Mouse (Mus musculus) megakaryocyte, embryonic 14.5 days (primary cell): ENCODE results near the gene Fgd6. TPM values are rescaled to one million over a fixed set of nuclear protein-coding genes. Genes with fewer than 3 reads are reported as not detected.

Experiments used
- H3K27me3 ChIP-seq: replicated peaks from 2 replicates; pipeline ENCODE3; 2012; ENCODE audit warnings: inconsistent platforms
- H3K36me3 ChIP-seq: replicated peaks from 2 replicates; pipeline ENCODE3; 2012; ENCODE audit warnings: low read length, inconsistent platforms, mixed read lengths
- H3K4me1 ChIP-seq: 2 replicates; pipeline ENCODE4 v1.6.1; 2012; ENCODE audit warnings: inconsistent platforms
- H3K4me3 ChIP-seq: replicated peaks from 2 replicates; pipeline ENCODE3; 2012; ENCODE audit warnings: moderate library complexity, mild to moderate bottlenecking, inconsistent platforms
- H3K9me3 ChIP-seq: 2 replicates; pipeline ENCODE4 v1.6.1; 2012; ENCODE audit warnings: inconsistent platforms
- FLI1 ChIP-seq: IDR thresholded peaks from 2 replicates; pipeline ENCODE4 v1.6.1; 2012; ENCODE audit warnings: low read length, inconsistent platforms, mixed read lengths
- GATA1 ChIP-seq: IDR thresholded peaks from 3 replicates; pipeline ENCODE4 v1.6.1; 2012; ENCODE audit warnings: mixed read lengths, low read length, inconsistent platforms, borderline replicate concordance
- polyA plus RNA-seq: library from polyadenylated mRNA; stranded (reverse); fragments of >175 nt; gene quantifications from 2 replicates; pipeline ENCODE4 v1.2.3, GENCODE M21; 2012; ENCODE audit warnings: low replicate concordance; ENCODE audit not compliant: insufficient read depth

Gene Fgd6
- polyA plus RNA-seq, 1 experiment, result 0.01 TPM

DNA sequence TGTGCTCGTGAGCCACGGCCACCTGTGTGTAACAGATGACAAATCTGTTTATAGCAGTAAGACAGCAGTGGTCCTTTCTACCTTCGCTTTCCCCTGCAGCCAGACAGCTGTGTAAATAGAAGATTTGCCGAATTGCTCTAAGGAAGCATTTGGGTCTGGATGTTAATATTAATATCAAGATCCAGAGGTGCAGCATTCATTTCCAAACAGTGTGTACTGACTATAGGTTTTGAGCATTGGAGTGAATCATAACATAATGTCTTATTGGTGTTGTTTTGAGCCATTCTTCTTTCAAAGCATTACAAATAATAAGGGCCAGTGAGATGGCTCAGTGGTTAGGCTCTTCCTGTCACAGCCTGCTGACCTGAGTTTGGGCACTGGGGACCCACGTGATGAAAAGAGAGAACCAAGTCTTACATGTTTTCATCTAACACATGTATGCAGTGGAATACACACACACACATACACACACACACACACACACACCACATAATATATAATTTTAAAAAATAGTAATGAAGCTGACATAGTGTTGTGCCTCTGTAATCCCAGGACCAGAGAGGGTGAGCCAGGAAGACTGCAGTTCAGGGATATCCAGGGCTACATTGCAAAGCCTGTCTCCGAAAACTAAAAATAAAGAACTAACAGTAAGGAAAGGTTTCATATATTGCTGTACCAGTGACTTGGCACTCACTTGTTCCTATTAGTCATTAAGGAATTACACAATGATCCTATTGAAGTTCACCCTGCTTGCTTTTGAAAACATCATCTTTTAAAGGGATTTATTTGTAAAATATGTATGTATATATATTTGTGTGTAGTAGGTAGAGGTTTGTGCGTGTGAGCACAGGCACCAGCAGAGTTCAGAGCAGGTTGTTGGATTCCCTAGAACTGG lies 2.8 kb downstream of the Fgd6 start:
- peaks cover 36% of the 10 kb centered on the region for H3K27me3 ChIP-seq
- H3K4me3 ChIP-seq, result no peak overlapping the region

DNA sequence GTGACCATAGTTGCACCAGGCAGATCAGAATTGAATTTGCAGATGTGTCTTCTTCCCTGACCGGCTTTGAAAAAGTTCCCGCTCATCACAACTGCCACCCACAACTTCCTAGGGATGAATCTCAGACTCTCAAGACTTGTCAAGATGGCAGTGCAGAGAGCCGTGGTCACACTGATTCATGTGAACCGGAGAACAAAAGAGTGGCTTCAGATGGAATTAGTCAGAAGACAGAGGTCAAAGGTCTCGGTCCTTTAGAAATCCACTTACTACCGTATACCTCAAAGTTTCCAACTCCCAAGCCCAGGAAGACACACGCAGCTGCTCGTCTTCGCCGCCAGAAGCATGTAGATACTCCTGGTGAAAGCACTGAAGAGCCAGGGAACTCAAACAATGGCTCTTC lies 8.1 kb downstream of the Fgd6 start:
- H3K4me3 ChIP-seq, result no peak overlapping the region
- peaks cover 5% of the 10 kb centered on the region for H3K9me3 ChIP-seq
- H3K27me3 ChIP-seq, result peaks cover 36% of the 10 kb centered on the region
- H3K36me3 ChIP-seq, result no peaks in the 10 kb centered on the region
- TF ChIP-seq GATA1, result no peak
- no peak for TF ChIP-seq FLI1
- peaks cover 7% of the 10 kb centered on the region for H3K4me1 ChIP-seq

More for the DNA sequence above, 2.8 kb downstream of the Fgd6 start:
- TF ChIP-seq GATA1, result no peak
- Histone ChIP-seq H3K9me3 (peaks cover 5% of the 10 kb centered on the region), H3K4me1 (peaks cover 15% of the 10 kb centered on the region), H3K36me3 (no peaks in the 10 kb centered on the region)

DNA sequence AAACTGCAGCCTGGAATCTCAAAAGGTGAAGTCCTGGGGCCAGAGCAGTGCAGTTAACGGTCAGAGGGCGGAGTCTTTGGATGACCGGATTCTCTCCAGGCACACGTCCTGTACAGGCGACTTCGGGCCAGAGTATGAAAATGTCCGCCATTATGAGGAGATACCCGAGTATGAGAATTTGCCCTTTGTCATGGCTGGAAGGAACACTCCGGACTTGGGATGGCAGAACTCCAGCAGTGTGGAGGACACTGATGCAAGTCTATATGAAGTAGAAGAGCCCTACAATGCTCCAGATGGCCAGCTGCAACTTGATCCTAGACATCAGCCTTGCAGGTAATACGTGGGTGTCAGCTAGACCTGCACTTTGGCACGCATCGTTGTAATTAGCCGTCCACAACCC lies 9.5 kb downstream of the Fgd6 start:
- H3K4me3 ChIP-seq, result no peak overlapping the region
- no peaks in the 10 kb centered on the region for H3K36me3 ChIP-seq
- no peak for TF ChIP-seq FLI1

DNA sequence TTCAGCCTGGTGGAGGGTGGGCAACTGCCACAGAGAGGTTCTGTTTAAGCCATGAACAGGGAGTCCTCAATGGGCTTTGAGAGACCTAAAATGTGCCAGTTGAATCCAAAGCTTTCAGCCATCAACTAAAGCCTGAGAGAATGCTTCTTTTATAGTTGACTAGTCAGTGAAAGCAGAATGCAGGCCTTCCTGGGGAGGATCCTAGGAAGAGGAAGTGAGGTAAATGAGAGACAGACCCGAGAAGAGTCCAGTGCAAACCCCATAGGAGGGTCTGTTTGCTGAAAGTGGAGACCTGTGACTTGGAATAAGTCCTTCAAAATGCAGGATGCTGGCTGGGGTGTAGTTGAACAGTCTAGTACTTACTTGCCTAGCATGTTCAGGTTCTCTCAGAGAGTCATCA lies 11.2 kb downstream of the Fgd6 start:
- H3K27me3 ChIP-seq, result peaks cover 23% of the 10 kb centered on the region
- TF ChIP-seq FLI1 (no peak), GATA1 (no peak)
- no peaks in the 10 kb centered on the region for H3K36me3 ChIP-seq
- no peak overlapping the region for H3K4me3 ChIP-seq
- peaks cover 3% of the 10 kb centered on the region for H3K9me3 ChIP-seq
- H3K4me1 ChIP-seq, result peaks cover 7% of the 10 kb centered on the region

More for the DNA sequence above, 9.5 kb downstream of the Fgd6 start:
- H3K9me3 ChIP-seq, result peaks cover 5% of the 10 kb centered on the region
- H3K4me1 ChIP-seq, result peaks cover 7% of the 10 kb centered on the region
- H3K27me3 ChIP-seq, result peaks cover 27% of the 10 kb centered on the region

DNA sequence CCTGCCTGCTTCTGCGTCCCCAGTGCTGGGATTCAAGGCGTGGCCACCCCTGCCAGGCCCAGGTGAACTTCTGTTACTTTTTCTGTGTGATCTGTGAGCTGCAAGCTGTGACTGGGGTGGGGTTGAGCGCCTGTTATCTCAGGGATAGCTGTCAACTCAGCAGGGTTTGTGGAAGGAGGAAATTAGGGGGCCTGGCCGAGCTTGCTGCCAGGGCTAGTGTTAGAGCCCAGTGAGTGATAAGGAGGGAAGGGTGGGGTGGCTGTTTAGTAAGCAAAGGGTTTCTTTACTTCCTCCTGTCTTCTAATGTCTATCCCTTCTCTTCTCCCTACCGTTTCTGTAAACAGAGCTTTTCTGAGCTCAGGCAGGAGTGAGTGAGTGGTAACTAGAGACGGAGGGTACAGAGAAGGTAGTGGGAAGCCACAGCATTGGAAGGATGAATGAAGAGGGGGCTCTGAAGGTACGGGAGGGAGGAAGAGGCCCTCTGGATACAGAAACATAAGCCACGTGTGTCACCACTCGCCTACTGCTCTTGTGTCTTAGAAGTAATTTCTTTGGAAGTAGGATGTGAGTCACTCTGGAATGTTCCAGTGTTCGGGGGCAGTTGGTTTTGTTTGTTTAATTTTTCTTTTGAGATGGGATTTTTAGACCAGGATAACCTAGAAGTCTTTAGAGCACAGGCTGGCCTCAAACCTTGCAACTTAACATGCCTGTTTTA lies 12.2 kb downstream of the Fgd6 start:
- Histone ChIP-seq H3K36me3 (no peaks in the 10 kb centered on the region), H3K27me3 (peaks cover 27% of the 10 kb centered on the region), H3K4me3 (no peak overlapping the region), H3K4me1 (peaks cover 7% of the 10 kb centered on the region), H3K9me3 (no peaks in the 10 kb centered on the region)
- TF ChIP-seq GATA1 (no peak), FLI1 (no peak)

DNA sequence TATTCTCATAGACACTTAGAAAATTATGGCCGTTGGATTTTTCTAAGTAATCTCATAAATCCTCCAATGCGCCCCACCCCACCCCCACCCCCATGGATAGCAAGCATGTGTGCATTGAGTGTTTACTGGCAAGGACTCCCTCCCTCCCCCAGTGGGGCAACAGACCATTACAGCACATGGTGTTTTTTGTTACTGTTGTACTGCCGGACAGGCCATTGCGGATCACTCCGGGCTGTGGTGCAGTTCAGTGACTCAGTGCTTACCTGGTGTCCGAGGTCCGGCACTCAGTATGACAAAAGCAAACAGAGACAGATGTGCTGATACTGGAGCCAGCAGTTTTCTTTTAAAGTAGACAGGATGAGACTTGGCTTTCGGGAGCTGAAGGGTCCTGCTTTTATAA lies 13.3 kb downstream of the Fgd6 start:
- Histone ChIP-seq H3K27me3 (peaks cover 19% of the 10 kb centered on the region), H3K4me3 (no peak overlapping the region), H3K9me3 (no peaks in the 10 kb centered on the region), H3K4me1 (peaks cover 7% of the 10 kb centered on the region), H3K36me3 (no peaks in the 10 kb centered on the region)
- TF ChIP-seq GATA1, result no peak
- no peak for TF ChIP-seq FLI1

DNA sequence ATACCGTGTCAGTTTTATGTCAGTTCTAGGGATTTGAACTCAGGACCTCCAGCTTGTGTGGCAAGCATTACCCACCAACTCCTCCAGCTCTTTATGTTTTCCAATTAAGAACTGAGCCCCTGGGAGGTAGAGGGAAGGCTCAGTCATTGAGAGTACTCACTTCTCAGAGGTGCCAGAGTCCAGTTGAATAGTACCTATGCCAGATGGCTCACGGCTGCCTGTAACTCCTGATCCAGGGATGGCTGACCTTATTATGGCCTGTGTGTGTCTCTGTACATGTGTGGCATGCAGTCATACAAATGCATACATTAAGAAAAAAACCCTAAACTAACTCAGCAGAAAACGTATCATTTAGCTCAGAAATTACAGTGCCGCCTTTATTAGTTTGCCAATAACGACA lies 14.9 kb downstream of the Fgd6 start:
- no peaks in the 10 kb centered on the region for H3K36me3 ChIP-seq
- H3K27me3 ChIP-seq, result peaks cover 9% of the 10 kb centered on the region
- no peak for TF ChIP-seq GATA1
- TF ChIP-seq FLI1, result no peak
- no peaks in the 10 kb centered on the region for H3K9me3 ChIP-seq
- H3K4me1 ChIP-seq, result peaks cover 7% of the 10 kb centered on the region
- H3K4me3 ChIP-seq, result no peak overlapping the region

DNA sequence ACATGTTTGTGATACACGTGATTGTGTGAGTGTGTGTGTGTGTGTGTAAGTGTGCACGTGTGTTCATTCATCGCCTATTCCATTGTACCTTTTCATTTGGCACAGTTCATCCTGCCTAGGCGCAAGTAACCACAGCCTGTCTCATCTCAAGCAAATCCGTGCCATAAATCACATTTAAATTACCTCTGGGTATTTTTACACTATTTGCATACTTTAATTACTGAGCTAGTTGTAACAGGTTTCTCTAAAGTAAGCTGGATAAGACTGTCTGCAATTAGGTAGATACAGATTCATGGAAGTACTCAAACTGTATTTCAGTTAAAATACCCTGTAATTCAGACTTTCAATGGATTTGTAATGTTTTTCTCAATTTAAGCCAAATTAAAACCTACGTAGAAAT lies 20.7 kb downstream of the Fgd6 start:
- no peaks in the 10 kb centered on the region for H3K9me3 ChIP-seq
- no peaks in the 10 kb centered on the region for H3K36me3 ChIP-seq
- TF ChIP-seq FLI1 (no peak), GATA1 (no peak)
- peak overlapping the region; percentile 23 for H3K4me3 ChIP-seq
- H3K27me3 ChIP-seq, result peaks cover 15% of the 10 kb centered on the region
- no peaks in the 10 kb centered on the region for H3K4me1 ChIP-seq

DNA sequence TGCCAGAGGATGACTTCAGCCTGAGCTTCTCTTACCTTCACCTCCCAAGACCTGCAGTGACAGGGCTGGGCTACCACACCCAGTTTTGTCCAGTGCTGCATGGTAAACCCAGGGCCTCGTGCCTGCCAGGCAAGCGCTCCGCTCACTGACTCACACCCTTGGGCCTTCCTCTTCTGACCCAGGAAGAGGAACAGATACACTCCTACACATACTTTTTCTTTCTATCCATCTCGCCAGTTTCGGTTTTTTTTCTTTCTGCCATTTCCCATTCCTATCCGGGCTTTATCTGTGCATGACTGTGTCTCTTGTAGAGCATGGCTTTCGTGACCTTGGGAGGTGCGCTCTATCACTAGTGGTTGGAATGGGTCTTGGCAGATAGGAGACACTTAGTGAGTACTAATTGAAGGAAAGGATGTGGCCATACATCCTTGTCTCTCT lies 23.8 kb downstream of the Fgd6 start:
- peaks cover 9% of the 10 kb centered on the region for H3K27me3 ChIP-seq
- no peak for TF ChIP-seq FLI1
- TF ChIP-seq GATA1, result no peak

DNA sequence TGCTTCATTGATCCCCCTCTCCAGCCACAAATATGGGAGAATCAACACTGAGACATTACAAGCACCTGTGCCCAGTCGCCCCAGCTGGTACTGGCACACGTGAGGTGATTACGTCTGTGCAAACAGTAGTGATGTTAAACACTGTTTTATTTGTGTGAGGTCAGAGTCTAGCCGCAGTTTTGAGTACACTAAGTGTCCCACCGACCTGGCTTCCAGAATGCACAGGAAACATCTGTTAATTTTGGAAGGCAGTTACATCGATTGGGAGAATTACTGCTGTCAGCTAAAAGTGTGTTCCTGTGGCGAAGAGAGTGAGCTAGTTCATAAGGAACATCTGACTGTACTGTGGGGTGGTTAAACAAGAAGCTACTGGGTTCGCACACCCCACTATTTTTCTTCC lies 24.4 kb downstream of the Fgd6 start:
- Histone ChIP-seq H3K9me3 (no peaks in the 10 kb centered on the region), H3K27me3 (peaks cover 10% of the 10 kb centered on the region), H3K4me3 (no peak overlapping the region), H3K36me3 (no peaks in the 10 kb centered on the region), H3K4me1 (no peaks in the 10 kb centered on the region)
- TF ChIP-seq FLI1 (no peak), GATA1 (no peak)

More for the DNA sequence above, 23.8 kb downstream of the Fgd6 start:
- Histone ChIP-seq H3K4me3 (no peak overlapping the region), H3K9me3 (no peaks in the 10 kb centered on the region), H3K4me1 (no peaks in the 10 kb centered on the region), H3K36me3 (no peaks in the 10 kb centered on the region)
